Mouse (Mus musculus) liver, embryonic 14.5 days (tissue): ENCODE data around the gene Podxl2. TPM values are rescaled to one million over a fixed set of nuclear protein-coding genes. Genes with fewer than 3 reads are reported as not detected.

ENCODE experiments used
- ATAC-seq: fragments of 200-750 bp; cut with Nextera tagmentation; 2 replicates; pipeline ENCODE4 v1.8.0; 2017; ENCODE audit warnings: moderate number of reproducible peaks, mild to moderate bottlenecking, moderate library complexity; ENCODE audit not compliant: insufficient read depth
- DNase-seq, 3 experiments: peaks; one replicate each; pipeline ENCODE4 v3.0.0-alpha.2; 2012 to 2013; ENCODE audit warnings: low read depth in 3 of 3, low spot score in 3 of 3
- H3K27ac ChIP-seq: fragments of 300-500 bp; sonication (generic); 2 replicates; pipeline ENCODE4 v1.5.1; 2014; ENCODE audit warnings: moderate library complexity, mild to moderate bottlenecking, control low read depth, inconsistent platforms
- H3K27me3 ChIP-seq: fragments of 300-500 bp; sonication (generic); 2 replicates; pipeline ENCODE4 v1.6.1; 2014; ENCODE audit warnings: mild to moderate bottlenecking, low read length, moderate library complexity; ENCODE audit not compliant: control insufficient read depth, insufficient read depth
- H3K36me3 ChIP-seq: fragments of 300-500 bp; sonication (generic); replicated peaks from 2 replicates; pipeline ENCODE4 v1.6.1; 2014; ENCODE audit warnings: low read depth; ENCODE audit not compliant: control insufficient read depth, insufficient read depth
- H3K4me1 ChIP-seq, 2 experiments: fragments of 200-500 bp in 1 of 2; fragments of 300-500 bp in 1 of 2; sonication (generic) in 1 of 2; replicated peaks; 2 replicates each; pipeline ENCODE4 v1.6.1; 2012 to 2014; ENCODE audit warnings: antibody characterized with exemption in 1 of 2, inconsistent platforms in 1 of 2, low read length in 1 of 2; ENCODE audit not compliant: control insufficient read depth in 2 of 2, insufficient read depth in 2 of 2
- H3K4me2 ChIP-seq: fragments of 300-500 bp; sonication (generic); 2 replicates; pipeline ENCODE4 v1.6.1; 2014; ENCODE audit warnings: low read depth, mild to moderate bottlenecking, control low read depth, moderate library complexity
- H3K4me3 ChIP-seq, 2 experiments: fragments of 200-500 bp in 1 of 2; fragments of 300-500 bp in 1 of 2; sonication (generic) in 1 of 2; 2 replicates each; pipeline ENCODE4 v1.5.1; 2012 to 2014; ENCODE audit warnings: low read depth in 2 of 2, low read length in 2 of 2, mild to moderate bottlenecking in 2 of 2, control low read depth in 1 of 2, inconsistent platforms in 1 of 2, moderate library complexity in 1 of 2; ENCODE audit not compliant: insufficient read depth in 1 of 2
- H3K9ac ChIP-seq: fragments of 300-500 bp; sonication (generic); replicated peaks from 2 replicates; pipeline ENCODE4 v1.6.1; 2014; ENCODE audit warnings: mild to moderate bottlenecking, control low read depth, moderate library complexity
- H3K9me3 ChIP-seq: fragments of 300-500 bp; sonication (generic); 2 replicates; pipeline ENCODE4 v1.6.1; 2016; ENCODE audit warnings: low read length, mixed read lengths; ENCODE audit not compliant: control insufficient read depth
- CTCF ChIP-seq: IDR thresholded peaks from 2 replicates; pipeline ENCODE4 v1.5.1; 2016; ENCODE audit warnings: antibody characterized with exemption, low read depth, control low read depth
- EP300 ChIP-seq: IDR thresholded peaks from 2 replicates; pipeline ENCODE4 v1.6.1; 2016; ENCODE audit warnings: antibody characterized with exemption, low read depth
- WGBS: fragments of 180-500 bp; shearing (Covaris S2); extraction: QIAGEN DNeasy Blood & Tissue Kit; methylation state at CpG from one replicate; pipeline ENCODE4 v1.1.7; 2014; ENCODE audit not compliant: insufficient replicate concordance; 5-methylcytosine and 5-hydroxymethylcytosine counted together
- polyA plus RNA-seq, 2 experiments: library from polyadenylated mRNA; depleted of rRNA in 1 of 2; stranded (reverse) in 1 of 2; unstranded in 1 of 2; fragments of >200 nt; fragmentation: Nextera tagmentation in 1 of 2; extraction: Ambion mirVana in 1 of 2; gene quantifications; 2 replicates each; pipeline versions ENCODE4 v1.2.1 to v1.2.3; 2012 to 2014

Podxl2 gene
- polyA plus RNA-seq, 2 experiments, result 1.2 to 1.9 TPM

GRCm38 (mm10) chr6:88913440-88913839 lies 38.6 kb upstream of the Podxl2 start:
- ATAC-seq (no peak), DNase-seq (no peak)
- Histone ChIP-seq H3K27me3 (no peaks in the 10 kb centered on the region), H3K27ac (peak overlapping the region; percentile 50; the same call in 1 of the 2 replicates), H3K9me3 (no peaks in the 10 kb centered on the region), H3K4me1 (peaks cover 40 to 43% of the 10 kb centered on the region in 2 experiments), H3K4me3 (no peak overlapping the region), H3K9ac (no peak overlapping the region), H3K4me2 (no peak overlapping the region), H3K36me3 (peaks cover 22% of the 10 kb centered on the region)
- TF ChIP-seq CTCF, result no peak
- TF ChIP-seq EP300, result no peak

- Histone ChIP-seq H3K27ac (no peak overlapping the region; the same call in 1 of the 2 replicates), H3K4me3 (no peak overlapping the region), H3K9me3 (no peaks in the 10 kb centered on the region), H3K27me3 (no peaks in the 10 kb centered on the region), H3K36me3 (peaks cover 23% of the 10 kb centered on the region), H3K9ac (no peak overlapping the region), H3K4me1 (peaks cover 40 to 43% of the 10 kb centered on the region in 2 experiments), H3K4me2 (no peak overlapping the region)
- WGBS, result 81% methylated on average over 4 of the region's 4 CpGs
- no peak for ATAC-seq
- no peak for TF ChIP-seq CTCF
- no peak for DNase-seq
Observed at GRCm38 (mm10) chr6:88913022-88913421, 38.2 kb upstream of the Podxl2 start.

- no peaks in the 10 kb centered on the region for H3K27me3 ChIP-seq
- H3K4me2 ChIP-seq, result no peak overlapping the region
- no peak overlapping the region for H3K4me3 ChIP-seq
- ATAC-seq (no peak), DNase-seq (no peak)
- H3K27ac ChIP-seq, result no peak overlapping the region
- peaks cover 33% of the 10 kb centered on the region for H3K36me3 ChIP-seq
- peaks cover 32 to 34% of the 10 kb centered on the region in 2 experiments for H3K4me1 ChIP-seq
- TF ChIP-seq CTCF, result no peak
- no peak for TF ChIP-seq EP300
- H3K9ac ChIP-seq, result no peak overlapping the region
- WGBS, result 78% methylated on average over 6 of the region's 6 CpGs
- no peaks in the 10 kb centered on the region for H3K9me3 ChIP-seq
Observed at GRCm38 (mm10) chr6:88909151-88909550, 34.3 kb upstream of the Podxl2 start.

- peak overlapping the region; percentile 26; the same call in 1 of the 2 replicates for H3K4me2 ChIP-seq
- peaks cover 26% of the 10 kb centered on the region for H3K36me3 ChIP-seq
- ATAC-seq, result peak; percentile 36; the same call in 1 of the 2 replicates
- no peaks in the 10 kb centered on the region for H3K9me3 ChIP-seq
- DNase-seq, result peak; percentile 66 to 78 (median 68)
- TF ChIP-seq CTCF (peak; percentile 98), EP300 (no peak)
- no peaks in the 10 kb centered on the region for H3K27me3 ChIP-seq
- H3K4me3 ChIP-seq, result no peak overlapping the region
- peak overlapping the region; percentile 33; the same call in 1 of the 2 replicates for H3K9ac ChIP-seq
- H3K27ac ChIP-seq, result peak overlapping the region; percentile 53
- 20% methylated on average over 16 of the region's 16 CpGs for WGBS
- peaks cover 34 to 41% of the 10 kb centered on the region in 2 experiments for H3K4me1 ChIP-seq
Observed at GRCm38 (mm10) chr6:88906369-88907108, 31.7 kb upstream of the Podxl2 start.

- 91% methylated on average over 7 of the region's 7 CpGs for WGBS
- peak overlapping the region; percentile 99; the same call in 1 of the 2 replicates for H3K4me2 ChIP-seq
- no peaks in the 10 kb centered on the region for H3K27me3 ChIP-seq
- DNase-seq (no peak), ATAC-seq (no peak)
- no peak overlapping the region for H3K4me3 ChIP-seq
- H3K9ac ChIP-seq, result peak overlapping the region; percentile 6; the same call in 1 of the 2 replicates
- H3K27ac ChIP-seq, result no peak overlapping the region
- H3K36me3 ChIP-seq, result peaks cover 19% of the 10 kb centered on the region
- peaks cover 38 to 50% of the 10 kb centered on the region in 2 experiments for H3K4me1 ChIP-seq
- no peak for TF ChIP-seq CTCF
- H3K9me3 ChIP-seq, result no peaks in the 10 kb centered on the region
Observed at GRCm38 (mm10) chr6:88905042-88905441, 30.2 kb upstream of the Podxl2 start.
